16 mouse cellular contexts compared by ENCODE assay signal in the genomic region with DNA sequence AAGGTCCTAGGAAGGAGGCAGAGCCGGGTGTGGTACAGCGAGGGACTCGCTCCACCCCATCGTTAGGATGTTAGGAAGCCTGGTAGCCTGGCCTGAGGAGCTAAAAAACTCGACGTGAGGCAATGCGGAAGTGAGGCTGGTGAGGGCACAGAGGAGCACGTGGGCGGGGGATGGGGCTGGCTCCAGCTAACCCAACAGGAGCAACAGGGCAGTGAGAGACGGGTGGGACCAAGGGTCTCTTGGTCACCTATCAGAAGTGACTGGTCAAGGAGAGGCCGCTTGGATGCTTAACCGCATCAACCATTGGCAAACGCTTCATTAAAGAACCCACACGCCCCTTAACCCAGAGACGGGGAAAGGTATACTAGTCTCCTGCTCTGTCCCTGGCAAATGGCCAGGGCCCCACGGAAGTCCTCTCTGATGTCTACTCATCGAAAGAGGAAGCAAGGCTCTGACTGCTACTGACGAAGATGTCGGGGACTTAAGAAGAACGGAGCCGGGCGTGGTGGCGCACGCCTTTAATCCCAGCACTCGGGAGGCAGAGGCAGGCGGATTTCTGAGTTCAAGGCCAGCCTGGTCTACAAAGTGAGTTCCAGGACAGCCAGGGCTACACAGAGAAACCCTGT. TPM values are rescaled to one million over a fixed set of nuclear protein-coding genes. Genes with fewer than 3 reads are reported as not detected.
DNase-seq lines count a peak whose midpoint lies in the region; ATAC-seq and TF ChIP-seq lines count a peak whose summit lies in the region.
"Had no signal": no experiment of that assay in that cellular context is flagged by ENCODE, and none has a peak within 500 bp of the region (broad histone marks: within the 10 kb centered on the region; RNA-seq: fewer than 3 reads in every experiment).

No protein-coding gene starts in this region.

- no peak overlapping the region for H3K4me3 ChIP-seq in MEL (ENCODE audit: control insufficient read depth in 1 of 2, insufficient read depth in 1 of 2, low read depth in 2 of 2, low read length in 2 of 2)
- no peak overlapping the region for H3K4me3 ChIP-seq in intestine, postnatal 0 days (ENCODE audit: low read depth, low read length)
- no peak overlapping the region for H3K4me3 ChIP-seq in midbrain, embryonic 14.5 days (replicated peaks; ENCODE audit: low read depth, low read length)
- H3K4me3 ChIP-seq: heart, embryonic 10.5 days; limb, embryonic 12.5 days had no signal

- no peak overlapping the region for H3K9ac ChIP-seq in MEL (ENCODE audit: control insufficient read depth, low read depth, low read length, poor library complexity, severe bottlenecking)
- H3K9ac ChIP-seq in intestine, postnatal 0 days (ENCODE audit: low read depth, low read length) = no peak overlapping the region
- no peak overlapping the region for H3K9ac ChIP-seq in midbrain, embryonic 14.5 days (replicated peaks; ENCODE audit: low read length)
- H3K9ac ChIP-seq: limb, embryonic 12.5 days had no signal

- H3K4me1 ChIP-seq in MEL (ENCODE audit: control insufficient read depth in 1 of 2, insufficient read depth in 2 of 2, low read length in 2 of 2) = peaks cover 5 to 32% of the 10 kb centered on the region in 2 experiments; a peak in 3 of 4 replicates
- H3K4me1 ChIP-seq in intestine, postnatal 0 days (replicated peaks; ENCODE audit: control insufficient read depth, insufficient read depth, low read length) = peaks cover 3% of the 10 kb centered on the region
- H3K4me1 ChIP-seq in midbrain, embryonic 14.5 days (ENCODE audit: control insufficient read depth, insufficient read depth, low read length) = peaks cover 18% of the 10 kb centered on the region

- ATAC-seq in intestine, postnatal 0 days = no peak
- no peak for ATAC-seq in megakaryocyte-erythroid progenitor cell, adult 5-6 weeks (replicated peaks; ENCODE audit: low FRiP score, low TSS enrichment, poor library complexity, severe bottlenecking)
- ATAC-seq in midbrain, embryonic 14.5 days (ENCODE audit: low FRiP score, low TSS enrichment) = no peak
- ATAC-seq: activated CD4-positive, CD25-positive, alpha-beta regulatory T cell, adult 4 months; forebrain, embryonic 14.5 days; hindbrain, postnatal 0 days had no signal

- H3K9me3 ChIP-seq in MEL (replicated peaks; ENCODE audit: insufficient read depth, low read length) = no peaks in the 10 kb centered on the region
- H3K9me3 ChIP-seq in intestine, postnatal 0 days (ENCODE audit: control insufficient read depth) = no peaks in the 10 kb centered on the region
- H3K9me3 ChIP-seq in midbrain, embryonic 14.5 days (ENCODE audit: control insufficient read depth, low read length) = no peaks in the 10 kb centered on the region
- H3K9me3 ChIP-seq: heart, embryonic 10.5 days; limb, embryonic 12.5 days; midbrain, embryonic 10.5 days had no signal

- 80% methylated on average over 26 of the region's 26 CpGs for WGBS in intestine, postnatal 0 days
- WGBS in midbrain, embryonic 14.5 days = 94% methylated on average over 26 of the region's 26 CpGs

- intact Hi-C loops in heart, postnatal 14 days (cut with DNase I) = loop anchor here (10.0 kb wide), 1 partner anchor 321 kb away; a partner anchor contains a TSS

- DNase-seq in heart, postnatal 14 days = peak; percentile 16 to 27
- DNase-seq in heart, postnatal 4 days = no peak
- peak; percentile 90 for DNase-seq in MEL (ENCODE audit: low read depth, low spot score)
- peak; percentile 63 for DNase-seq in skeletal muscle tissue, adult 2 months (ENCODE audit: low read depth, low spot score)
- no peak for DNase-seq in gastrocnemius, adult 18-20 months (ENCODE audit: low spot score)
- DNase-seq in midbrain, embryonic 14.5 days = no peak
- DNase-seq: cerebellum, adult 11-12 months had no signal

- no peak for TF ChIP-seq RAD21 in MEL (IDR thresholded peaks at IDR 0.05; ENCODE audit: low read depth, low read length)

- no peak for TF ChIP-seq CTCF in MEL (IDR thresholded peaks at IDR 0.05 in 2 of 3, conservative IDR thresholded peaks at IDR 0.05 in 1 of 3; ENCODE audit: control insufficient read depth in 1 of 3, insufficient read depth in 1 of 3, low read depth in 2 of 3, low read length in 3 of 3, poor library complexity in 1 of 3, severe bottlenecking in 1 of 3)
- TF ChIP-seq CTCF in intestine, postnatal 0 days (IDR thresholded peaks at IDR 0.05; ENCODE audit: low read depth) = no peak

- peaks cover 4% of the 10 kb centered on the region; the same call in 1 of the 2 replicates for H3K79me2 ChIP-seq in MEL (ENCODE audit: control insufficient read depth, insufficient read depth, low read length, poor library complexity)

- H3K27me3 ChIP-seq in MEL (ENCODE audit: control insufficient read depth in 1 of 2, insufficient read depth in 2 of 2, low read length in 2 of 2) = no peaks in the 10 kb centered on the region
- no peaks in the 10 kb centered on the region for H3K27me3 ChIP-seq in intestine, postnatal 0 days (replicated peaks; ENCODE audit: control insufficient read depth, insufficient read depth, low read length)
- no peaks in the 10 kb centered on the region for H3K27me3 ChIP-seq in midbrain, embryonic 14.5 days (ENCODE audit: control insufficient read depth, insufficient read depth, low read length)
- H3K27me3 ChIP-seq: limb, embryonic 12.5 days had no signal

- H3K4me2 ChIP-seq in intestine, postnatal 0 days (replicated peaks; ENCODE audit: low read depth) = peak overlapping the region; percentile 88
- no peak overlapping the region for H3K4me2 ChIP-seq in midbrain, embryonic 14.5 days (ENCODE audit: low read length)

- peaks cover 0 to 16% of the 10 kb centered on the region in 2 experiments; a peak in 2 of 4 replicates for H3K36me3 ChIP-seq in MEL (ENCODE audit: control insufficient read depth in 1 of 2, insufficient read depth in 2 of 2, low read length in 2 of 2)
- peaks cover 42% of the 10 kb centered on the region for H3K36me3 ChIP-seq in intestine, postnatal 0 days (ENCODE audit: control insufficient read depth, insufficient read depth)
- H3K36me3 ChIP-seq in midbrain, embryonic 14.5 days (ENCODE audit: control insufficient read depth, insufficient read depth, low read length) = no peaks in the 10 kb centered on the region

- H3K27ac ChIP-seq in MEL (ENCODE audit: control insufficient read depth, low read depth, low read length) = no peak overlapping the region
- no peak overlapping the region for H3K27ac ChIP-seq in intestine, postnatal 0 days (ENCODE audit: low read depth, low read length)
- H3K27ac ChIP-seq in midbrain, embryonic 14.5 days (replicated peaks; ENCODE audit: low read depth, low read length) = no peak overlapping the region
- H3K27ac ChIP-seq: heart, embryonic 10.5 days; hindbrain, postnatal 0 days; limb, embryonic 12.5 days; midbrain, embryonic 10.5 days had no signal

- no peak for TF ChIP-seq EP300 in MEL (IDR thresholded peaks at IDR 0.05; ENCODE audit: low read depth in 1 of 2, low read length in 2 of 2)

- TF ChIP-seq POLR2A in MEL (IDR thresholded peaks at IDR 0.05; ENCODE audit: control insufficient read depth in 1 of 2, insufficient read depth in 1 of 2, low read depth in 1 of 2, low read length in 2 of 2, poor library complexity in 1 of 2) = no peak

RNA-seq across cellular contexts. Expression of a gene that starts 2.6 kb away (rescaled TPM):
- total RNA-seq in heart, postnatal 14 days (2021) = 10 to 100 TPM; 36.6 to 42.1 TPM
- total RNA-seq in heart, postnatal 4 days (2021) = 10 to 100 TPM; 49.4 to 50.2 TPM
- 113 and 118 TPM in 2 replicates for total RNA-seq in MEL (2012; rRNA removed)
- polyA plus RNA-seq in MEL (2012; ENCODE audit: insufficient read depth in 1 of 2, insufficient read length in 2 of 2, low read depth in 1 of 2, low replicate concordance in 2 of 2, missing spikeins in 1 of 2) = 10 to 100 TPM in 1 of 2 experiments, not detected in 1; 93.7 TPM
- 829 and 892 TPM in 2 replicates for polyA plus RNA-seq in intestine, postnatal 0 days (2015; fragmentation: Nextera tagmentation; extraction: Ambion mirVana)
- total RNA-seq in megakaryocyte-erythroid progenitor cell, adult 5-6 weeks (2014; fragmentation: Nextera tagmentation) = 44.2 and 46.0 TPM in 2 replicates
- total RNA-seq in megakaryocyte-erythroid progenitor cell, adult 5-6 weeks (2017) = 67.3 and 69.2 TPM in 2 replicates
- 10 to 100 TPM; 25.1 to 30.3 TPM for total RNA-seq in gastrocnemius, adult 18-20 months (2021)
- 46.9 and 73.8 TPM in 2 replicates for polyA plus RNA-seq in midbrain, embryonic 14.5 days (2014; fragmentation: Nextera tagmentation; extraction: Ambion mirVana)

RNA-seq across cellular contexts. Expression of a gene that starts 14.3 kb away (rescaled TPM):
- 1 to 10 TPM; 2.0 TPM for total RNA-seq in heart, postnatal 14 days (2021)
- total RNA-seq in heart, postnatal 4 days (2021) = 1 to 10 TPM; 1.3 to 1.7 TPM
- 3.1 and 3.5 TPM in 2 replicates for total RNA-seq in MEL (2012; rRNA removed)
- polyA plus RNA-seq in MEL (2012; ENCODE audit: insufficient read depth in 1 of 2, insufficient read length in 2 of 2, low read depth in 1 of 2, low replicate concordance in 2 of 2, missing spikeins in 1 of 2) = 1 to 10 TPM in 1 of 2 experiments, not detected in 1; 2.6 TPM
- polyA plus RNA-seq in intestine, postnatal 0 days (2015; fragmentation: Nextera tagmentation; extraction: Ambion mirVana) = not detected in 2 replicates
- not detected in 2 replicates for total RNA-seq in megakaryocyte-erythroid progenitor cell, adult 5-6 weeks (2014; fragmentation: Nextera tagmentation)
- total RNA-seq in megakaryocyte-erythroid progenitor cell, adult 5-6 weeks (2017) = 1.5 and 3.5 TPM in 2 replicates
- under 1 TPM in 1 of 2 experiments, not detected in 1; 0.21 TPM for total RNA-seq in gastrocnemius, adult 18-20 months (2021)
- 0.45 and 0.46 TPM in 2 replicates for polyA plus RNA-seq in midbrain, embryonic 14.5 days (2014; fragmentation: Nextera tagmentation; extraction: Ambion mirVana)
- total RNA-seq: layer of hippocampus, postnatal 10 days had no signal
- polyA plus RNA-seq: hindbrain, postnatal 0 days had no signal

RNA-seq across cellular contexts. Expression of a gene that starts 20.6 kb away (rescaled TPM):
- 10 to 100 TPM; 37.7 to 38.8 TPM for total RNA-seq in heart, postnatal 14 days (2021)
- 10 to 100 TPM; 50.5 to 56.3 TPM for total RNA-seq in heart, postnatal 4 days (2021)
- total RNA-seq in MEL (2012; rRNA removed) = 43.8 and 46.8 TPM in 2 replicates
- 10 to 100 TPM; 74.8 to 89.0 TPM for polyA plus RNA-seq in MEL (2012; ENCODE audit: insufficient read depth in 1 of 2, insufficient read length in 2 of 2, low read depth in 1 of 2, low replicate concordance in 2 of 2, missing spikeins in 1 of 2)
- polyA plus RNA-seq in intestine, postnatal 0 days (2015; fragmentation: Nextera tagmentation; extraction: Ambion mirVana) = 31.0 and 32.1 TPM in 2 replicates
- 73.4 and 90.4 TPM in 2 replicates for total RNA-seq in megakaryocyte-erythroid progenitor cell, adult 5-6 weeks (2014; fragmentation: Nextera tagmentation)
- total RNA-seq in megakaryocyte-erythroid progenitor cell, adult 5-6 weeks (2017) = 49.0 and 50.4 TPM in 2 replicates
- 10 to 100 TPM; 21.4 to 22.3 TPM for total RNA-seq in gastrocnemius, adult 18-20 months (2021)
- 107 and 121 TPM in 2 replicates for polyA plus RNA-seq in midbrain, embryonic 14.5 days (2014; fragmentation: Nextera tagmentation; extraction: Ambion mirVana)

RNA-seq across cellular contexts. Expression of a gene that starts 27.7 kb away (rescaled TPM):
- total RNA-seq in heart, postnatal 14 days (2021) = 1,000 to 10,000 TPM; 1,334 to 1,389 TPM
- 1,000 to 10,000 TPM in 1 of 2 experiments, 100 to 1,000 TPM in 1; 968 to 1,079 TPM for total RNA-seq in heart, postnatal 4 days (2021)
- 521 and 561 TPM in 2 replicates for total RNA-seq in MEL (2012; rRNA removed)
- polyA plus RNA-seq in MEL (2012; ENCODE audit: insufficient read depth in 1 of 2, insufficient read length in 2 of 2, low read depth in 1 of 2, low replicate concordance in 2 of 2, missing spikeins in 1 of 2) = 100 to 1,000 TPM in 1 of 2 experiments, not detected in 1; 225 TPM
- polyA plus RNA-seq in intestine, postnatal 0 days (2015; fragmentation: Nextera tagmentation; extraction: Ambion mirVana) = 1,035 and 1,046 TPM in 2 replicates
- total RNA-seq in megakaryocyte-erythroid progenitor cell, adult 5-6 weeks (2014; fragmentation: Nextera tagmentation) = 794 and 967 TPM in 2 replicates
- total RNA-seq in megakaryocyte-erythroid progenitor cell, adult 5-6 weeks (2017) = 188 and 249 TPM in 2 replicates
- total RNA-seq in gastrocnemius, adult 18-20 months (2021) = 1,000 to 10,000 TPM; 1,038 to 1,073 TPM
- polyA plus RNA-seq in midbrain, embryonic 14.5 days (2014; fragmentation: Nextera tagmentation; extraction: Ambion mirVana) = 771 and 1,008 TPM in 2 replicates

RNA-seq across cellular contexts. Expression of a gene that starts 36.7 kb away (rescaled TPM):
- 10 to 100 TPM; 59.8 to 72.3 TPM for total RNA-seq in heart, postnatal 14 days (2021)
- 100 to 1,000 TPM in 1 of 2 experiments, 10 to 100 TPM in 1; 96.7 to 106 TPM for total RNA-seq in heart, postnatal 4 days (2021)
- 137 and 142 TPM in 2 replicates for total RNA-seq in MEL (2012; rRNA removed)
- 100 to 1,000 TPM; 189 to 210 TPM for polyA plus RNA-seq in MEL (2012; ENCODE audit: insufficient read depth in 1 of 2, insufficient read length in 2 of 2, low read depth in 1 of 2, low replicate concordance in 2 of 2, missing spikeins in 1 of 2)
- polyA plus RNA-seq in intestine, postnatal 0 days (2015; fragmentation: Nextera tagmentation; extraction: Ambion mirVana) = 108 and 109 TPM in 2 replicates
- 75.0 and 119 TPM in 2 replicates for total RNA-seq in megakaryocyte-erythroid progenitor cell, adult 5-6 weeks (2014; fragmentation: Nextera tagmentation)
- total RNA-seq in megakaryocyte-erythroid progenitor cell, adult 5-6 weeks (2017) = 168 and 233 TPM in 2 replicates
- 10 to 100 TPM; 37.8 to 47.2 TPM for total RNA-seq in gastrocnemius, adult 18-20 months (2021)
- polyA plus RNA-seq in midbrain, embryonic 14.5 days (2014; fragmentation: Nextera tagmentation; extraction: Ambion mirVana) = 98.4 and 110 TPM in 2 replicates

Comparison
In these comparisons a context has a peak if more than half of its experiments do, and no peak if none do; other contexts are left out.
1. DNase-seq: peak in heart, postnatal 14 days (2 of 2), MEL (single experiment) and skeletal muscle tissue, adult 2 months (single experiment); none in heart, postnatal 4 days (single experiment), gastrocnemius, adult 18-20 months (single experiment) and midbrain, embryonic 14.5 days (single experiment).